Mouse (Mus musculus) kidney, postnatal 25 days (tissue): Measurements from ENCODE around the gene Cby1.
A peak's percentile ranks its signal among the peaks of the same experiment; 100 is the strongest.

Experiments
- DNase-seq, 2 experiments: peaks; one replicate each; pipeline ENCODE4 v3.0.0; 2021; ENCODE audit warnings: mixed read lengths in 2 of 2

Gene Cby1

GRCm38 (mm10) chr15:79681973-79682372 is 23.0 kb downstream of the Cby1 start:
- peak; percentile 35 to 59 for DNase-seq

- DNase-seq: peak in 1 of 2 experiments; percentile 57
Measured at GRCm38 (mm10) chr15:79683146-79683545, 24.1 kb downstream of the Cby1 start.

GRCm38 (mm10) chr15:79683707-79684465 is 24.9 kb downstream of the Cby1 start:
- no peak for DNase-seq

GRCm38 (mm10) chr15:79684616-79685015 is 25.6 kb downstream of the Cby1 start:
- no peak for DNase-seq

GRCm38 (mm10) chr15:79685141-79685641 is 26.2 kb downstream of the Cby1 start:
- DNase-seq: peak; percentile 43 to 74

- no peak for DNase-seq
Measured at GRCm38 (mm10) chr15:79686046-79686869, 27.3 kb downstream of the Cby1 start.

- DNase-seq: peak in 1 of 2 experiments; percentile 28
Measured at GRCm38 (mm10) chr15:79687175-79687574, 28.2 kb downstream of the Cby1 start.

- DNase-seq: peak; percentile 96 to 98
Measured at GRCm38 (mm10) chr15:79687646-79688267, 28.8 kb downstream of the Cby1 start, which contains the start of gene Josd1. TSS of gene Josd1 (minus strand) at chr15:79687919.

GRCm38 (mm10) chr15:79688268-79688956 is 29.4 kb downstream of the Cby1 start:
- DNase-seq: no peak

GRCm38 (mm10) chr15:79689662-79690425 is 30.8 kb downstream of the Cby1 start:
- no peak for DNase-seq

- DNase-seq: peak; percentile 99
Measured at GRCm38 (mm10) chr15:79690426-79691022, 31.5 kb downstream of the Cby1 start, which contains the start of gene Gtpbp1. TSS of gene Gtpbp1 (plus strand) at chr15:79690845.

GRCm38 (mm10) chr15:79691023-79691508 is 32.1 kb downstream of the Cby1 start:
- DNase-seq: peak in 1 of 2 experiments; percentile 75

- no peak for DNase-seq
Measured at GRCm38 (mm10) chr15:79692334-79692733, 33.3 kb downstream of the Cby1 start.

GRCm38 (mm10) chr15:79693740-79694139 is 34.7 kb downstream of the Cby1 start:
- no peak for DNase-seq

- DNase-seq: no peak
Measured at GRCm38 (mm10) chr15:79694512-79694911, 35.5 kb downstream of the Cby1 start.

GRCm38 (mm10) chr15:79695516-79695915 is 36.5 kb downstream of the Cby1 start:
- no peak for DNase-seq

- peak in 1 of 2 experiments; percentile 47 for DNase-seq
Measured at GRCm38 (mm10) chr15:79696508-79696907, 37.5 kb downstream of the Cby1 start.

GRCm38 (mm10) chr15:79697011-79697410 is 38.0 kb downstream of the Cby1 start:
- DNase-seq: peak; percentile 49 to 75

GRCm38 (mm10) chr15:79697558-79698187 is 38.7 kb downstream of the Cby1 start:
- no peak for DNase-seq

GRCm38 (mm10) chr15:79706603-79707214 is 47.7 kb downstream of the Cby1 start:
- peak in 1 of 2 experiments; percentile 51 for DNase-seq
